Mouse (Mus musculus) CD4-positive, CD25-positive, alpha-beta regulatory T cell, adult 2 months (primary cell): ENCODE measurements around the gene Ctnnd1.

ENCODE experiments used
- DNase-seq: peaks from one replicate; pipeline ENCODE4 v3.0.0-alpha.2; 2012; ENCODE audit warnings: low read depth, low spot score

Gene Ctnnd1

DNA sequence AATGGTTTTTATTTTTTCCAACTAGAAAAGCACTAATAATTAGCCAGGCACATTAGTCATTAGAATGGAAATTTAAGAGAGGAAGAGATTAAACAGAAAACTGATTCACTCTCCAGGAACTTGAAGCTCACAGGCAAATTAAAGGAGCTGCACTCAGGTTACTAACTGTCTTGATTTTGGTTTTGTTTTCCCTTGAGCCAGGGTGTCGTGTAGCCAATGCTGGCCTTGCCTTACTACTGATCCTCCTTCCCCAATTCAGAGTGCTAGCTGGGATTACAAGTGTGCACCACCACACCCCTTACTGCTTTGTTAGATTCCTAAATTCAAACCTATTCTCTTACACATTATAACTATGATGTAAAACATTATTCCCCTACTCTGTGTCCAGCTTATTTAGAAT is 42.7 kb downstream of the Ctnnd1 start:
- no peak for DNase-seq

DNA sequence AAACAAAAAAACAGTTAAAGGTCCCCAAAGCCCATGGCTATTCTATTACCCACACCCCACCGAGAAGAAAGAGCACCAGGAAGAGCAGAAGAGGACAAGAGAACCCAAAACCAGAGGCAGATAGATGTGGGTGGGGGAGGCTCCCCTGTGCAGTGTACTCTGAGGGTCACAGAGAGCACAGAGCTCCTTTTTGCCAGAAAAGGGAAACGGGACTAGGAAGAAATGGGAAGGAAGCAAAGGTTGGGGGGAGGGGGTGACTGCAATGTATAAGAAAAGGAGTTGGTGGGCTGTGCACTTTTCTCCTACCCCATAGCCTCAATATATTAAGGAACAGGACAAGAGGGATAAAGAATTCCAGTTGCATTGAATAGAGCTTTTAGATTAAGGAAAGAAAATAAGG is 49.6 kb downstream of the Ctnnd1 start:
- DNase-seq, result no peak

DNA sequence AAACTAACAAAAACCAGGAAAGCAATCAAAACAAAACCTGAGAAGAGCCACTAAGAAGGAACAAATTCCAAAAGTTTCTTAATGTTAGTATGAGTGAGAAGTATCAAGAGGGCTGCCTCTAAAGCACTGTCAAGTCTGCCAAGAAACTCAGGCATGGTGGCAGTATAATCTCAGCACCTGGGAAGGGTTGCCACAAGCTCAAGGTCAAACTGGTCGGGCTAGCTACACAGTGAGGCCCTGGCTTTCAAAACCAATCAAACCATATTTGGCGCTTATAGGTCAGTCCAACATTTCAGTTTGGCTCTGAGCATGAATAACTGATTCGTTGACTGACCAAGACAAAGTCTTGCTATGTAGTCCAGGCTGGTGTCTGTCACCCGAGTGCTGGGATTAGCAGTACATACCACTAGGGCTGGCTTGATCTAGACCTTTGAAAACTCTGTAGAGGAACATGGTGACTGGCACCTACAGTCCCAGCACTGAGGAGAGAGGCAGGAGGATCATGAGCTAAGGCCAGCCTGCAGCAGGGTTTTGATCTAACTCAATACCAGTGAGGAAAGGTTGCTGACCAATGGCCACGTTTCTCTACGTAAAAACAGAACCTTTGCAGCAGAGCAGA is 51.2 kb downstream of the Ctnnd1 start:
- DNase-seq, result no peak

DNA sequence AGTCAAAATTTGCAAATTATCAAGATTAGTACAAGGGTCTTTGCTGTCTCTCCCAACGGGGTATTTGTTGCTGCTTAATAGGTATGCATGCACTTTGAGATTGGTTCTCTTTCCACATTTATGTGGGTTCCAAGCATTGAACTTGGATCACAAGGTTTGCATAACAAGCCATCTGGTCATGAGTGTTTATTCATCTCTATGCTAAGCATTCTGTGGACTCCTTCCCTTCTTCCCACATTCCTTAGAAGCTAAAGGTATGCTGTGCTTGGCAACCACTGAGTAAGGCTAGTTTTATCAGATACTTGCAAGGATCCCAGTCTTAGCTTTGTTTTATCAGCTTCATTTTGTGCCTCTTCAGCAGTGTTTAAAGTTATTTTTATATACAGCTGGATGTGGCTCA is 53.4 kb downstream of the Ctnnd1 start:
- DNase-seq, result no peak

DNA sequence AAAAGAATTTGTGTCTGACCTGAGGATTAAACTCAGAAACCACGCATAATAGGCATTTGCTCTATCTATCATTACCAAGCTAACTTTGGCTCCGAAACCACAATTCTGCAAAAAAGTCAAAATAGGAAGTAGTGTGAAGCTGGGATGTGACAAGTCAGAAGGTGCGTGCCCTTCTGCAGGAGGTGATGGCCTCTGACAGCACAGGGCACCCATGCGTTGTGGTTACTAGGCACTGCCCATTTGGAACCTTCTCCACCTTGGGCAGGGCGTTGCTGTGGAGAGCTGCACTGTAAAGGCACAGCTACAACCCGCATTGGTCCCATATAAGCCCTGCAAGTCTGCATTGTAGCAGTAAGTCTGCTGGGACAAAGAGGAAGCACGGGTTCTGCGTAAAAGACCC is 57.8 kb downstream of the Ctnnd1 start:
- DNase-seq, result no peak

DNA sequence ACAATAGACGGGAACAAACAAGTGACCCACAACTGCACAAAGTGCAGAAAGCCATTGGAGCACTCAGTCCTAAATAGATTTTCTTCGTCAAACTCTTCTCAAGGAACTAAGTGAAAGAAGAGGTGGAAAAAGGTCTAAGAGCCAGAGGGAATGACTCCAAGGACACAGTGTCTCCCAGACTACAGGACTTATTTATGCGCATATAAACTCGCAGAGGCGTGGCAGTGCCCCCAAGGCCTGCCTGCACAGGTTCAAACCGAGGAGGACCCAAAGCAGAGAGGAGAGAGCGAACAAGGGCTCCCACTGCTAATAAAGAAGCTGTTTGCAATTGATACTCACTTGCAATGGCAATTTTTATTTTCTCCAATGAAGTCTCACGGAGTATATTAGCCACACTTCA is 64.9 kb downstream of the Ctnnd1 start:
- no peak for DNase-seq

DNA sequence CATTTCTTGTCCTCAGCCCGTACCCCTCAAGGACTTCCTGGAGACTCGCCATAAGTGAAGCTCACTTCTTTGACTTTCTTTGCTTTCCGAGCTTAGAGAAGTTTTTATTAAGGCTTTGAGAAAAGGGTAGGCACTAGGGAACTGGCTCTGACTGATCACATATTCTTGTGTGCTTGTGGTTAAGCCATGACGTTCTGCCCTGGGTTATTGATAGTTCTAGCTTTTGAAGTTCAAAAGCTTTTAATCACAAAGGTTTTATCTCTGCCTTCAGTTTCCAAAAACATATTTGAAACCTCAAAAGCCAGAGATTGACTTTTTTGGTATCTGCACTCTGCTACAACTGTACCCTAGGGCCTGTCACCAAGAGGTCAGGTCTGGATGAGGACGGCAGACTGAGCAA is 68.3 kb downstream of the Ctnnd1 start:
- DNase-seq, result peak; percentile 48

DNA sequence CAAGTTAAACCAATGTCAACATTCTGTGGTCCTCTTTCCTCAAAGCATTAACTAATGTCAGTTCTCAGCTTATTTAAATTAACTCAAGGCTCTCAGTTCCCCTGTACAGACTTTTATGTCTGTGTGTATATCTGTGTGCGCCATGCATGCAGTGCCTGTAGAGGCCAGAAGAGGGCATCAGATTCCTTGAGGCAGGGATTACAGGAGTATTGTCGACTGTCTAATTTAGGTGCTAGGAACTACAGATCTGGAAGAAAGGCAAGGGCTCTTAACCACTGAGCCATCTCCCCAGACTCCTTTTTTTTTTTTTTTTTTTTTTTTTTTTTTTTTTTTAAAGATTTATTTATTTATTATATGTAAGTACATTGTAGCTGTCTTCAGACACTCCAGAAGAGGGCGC is 69.4 kb downstream of the Ctnnd1 start:
- DNase-seq, result peak; percentile 27

DNA sequence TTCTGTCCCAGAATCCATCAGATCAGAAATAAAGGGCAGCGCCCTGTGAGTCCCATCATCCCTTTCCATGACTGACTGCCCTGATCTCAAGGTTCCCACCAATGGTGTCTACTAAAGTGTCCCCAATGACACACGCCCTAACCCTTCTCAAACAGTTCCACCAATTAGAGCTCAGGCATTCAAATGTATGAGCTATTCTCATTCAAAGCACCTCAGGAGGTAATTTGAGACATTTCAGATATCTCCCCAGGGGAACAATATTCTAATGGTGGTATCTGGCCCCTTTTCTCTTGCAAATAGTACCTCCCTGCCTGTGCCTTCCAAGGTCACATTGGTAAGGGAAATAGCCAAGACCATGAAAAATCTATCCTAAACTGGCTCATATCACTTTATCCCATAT is 71.3 kb downstream of the Ctnnd1 start:
- DNase-seq, result no peak

DNA sequence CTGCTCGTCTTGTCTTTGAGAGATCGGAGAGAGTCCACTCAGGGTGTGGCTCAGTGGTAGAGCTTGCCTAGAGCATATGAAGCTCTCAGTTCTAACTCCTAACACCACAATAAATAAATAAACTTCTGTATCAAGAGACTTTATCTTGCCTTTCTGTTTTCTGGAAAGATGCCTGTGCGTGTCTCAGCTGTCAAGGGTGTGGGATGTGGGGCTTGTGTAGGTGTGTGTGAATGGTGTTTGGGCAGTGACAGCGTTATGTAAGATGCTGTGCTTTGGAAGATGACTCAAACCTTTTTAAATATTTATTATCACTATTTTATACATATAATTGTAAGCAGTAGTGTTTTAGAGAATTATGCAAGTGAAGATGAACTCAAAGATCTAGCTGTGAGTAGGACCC is 76.4 kb downstream of the Ctnnd1 start:
- no peak for DNase-seq

DNA sequence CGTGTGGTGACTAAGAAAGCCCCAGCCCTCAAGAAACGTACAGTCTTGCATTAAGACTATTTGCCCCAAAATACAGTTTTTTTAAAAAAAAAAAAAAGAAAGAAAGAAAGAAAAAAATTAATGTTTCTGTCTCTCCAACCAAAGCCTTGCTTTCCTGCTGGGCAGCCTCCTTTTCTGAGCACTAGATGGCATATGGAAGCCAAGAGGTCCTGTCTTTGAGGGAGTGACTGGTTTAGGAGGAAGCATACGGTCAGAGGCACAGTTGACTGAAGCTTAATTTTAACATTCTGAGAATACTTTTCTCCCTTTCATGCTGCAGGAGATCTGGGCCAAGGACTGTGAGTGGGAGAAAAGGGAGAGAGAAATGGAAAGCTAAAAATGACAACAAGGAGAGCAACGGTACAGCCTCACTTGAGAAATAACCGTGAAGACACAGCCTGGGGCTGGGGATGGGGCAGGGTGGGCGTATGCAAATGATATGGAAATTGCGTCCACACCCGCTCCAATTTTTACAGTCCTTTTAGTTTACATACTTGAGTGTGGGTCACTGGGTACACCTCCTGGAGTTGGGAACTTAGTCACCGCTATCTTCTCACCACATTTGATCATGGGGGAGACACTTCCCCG is 93.6 kb downstream of the Ctnnd1 start:
- no peak for DNase-seq

DNA sequence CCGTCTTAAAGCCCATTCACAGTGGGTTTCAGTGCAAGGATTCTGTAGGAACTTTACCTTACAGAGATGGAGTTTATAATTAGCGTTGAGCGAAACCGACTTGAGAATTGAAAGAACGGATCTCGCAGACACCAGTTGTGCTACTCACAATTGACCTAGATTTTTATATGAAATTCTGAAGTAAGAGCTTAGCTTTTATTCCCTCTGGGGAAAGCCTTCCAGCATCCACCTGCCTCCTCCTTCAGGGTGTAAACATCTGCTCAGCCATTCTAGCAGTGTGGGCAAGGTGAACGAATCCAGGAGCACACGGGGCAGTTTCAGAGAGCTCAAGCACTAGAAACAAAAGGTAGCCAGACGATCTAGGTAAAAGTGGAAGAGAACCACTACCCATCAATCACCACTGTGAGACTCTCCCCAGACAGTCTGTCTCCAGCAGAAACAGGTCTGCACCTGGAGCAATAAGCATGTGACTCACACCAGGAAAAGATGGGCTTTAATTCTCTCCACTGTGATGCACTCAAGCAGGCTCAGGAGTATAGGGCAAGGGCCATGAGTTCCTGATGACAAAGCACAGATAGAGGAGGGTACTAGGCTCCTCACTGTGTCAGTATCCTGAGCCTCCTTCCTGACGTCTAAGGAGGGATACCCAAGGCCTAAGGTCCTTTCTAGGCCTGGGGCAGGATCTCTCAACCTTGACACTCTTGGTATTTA is 99.0 kb downstream of the Ctnnd1 start:
- no peak for DNase-seq
